22 mouse cellular contexts compared by ENCODE assay signal in genomic region chr5:98561301-98561700, GRCm38 (mm10). TPM values are rescaled to one million over a fixed set of nuclear protein-coding genes. Genes with fewer than 3 reads are reported as not detected.
DNase-seq lines count a peak whose midpoint lies in the region; ATAC-seq and TF ChIP-seq lines count a peak whose summit lies in the region.
"Had no signal": no experiment of that assay in that cellular context is flagged by ENCODE, and none has a peak within 500 bp of the region (broad histone marks: within the 10 kb centered on the region; RNA-seq: fewer than 3 reads in every experiment).

No protein-coding gene starts in this region.

- no peak overlapping the region for H3K9ac ChIP-seq in hindbrain, embryonic 12.5 days
- no peak overlapping the region for H3K9ac ChIP-seq in hindbrain, embryonic 16.5 days (ENCODE audit: low read depth, low read length)
- H3K9ac ChIP-seq in forebrain, postnatal 0 days: no peak overlapping the region

- H3K4me3 ChIP-seq in hindbrain, embryonic 12.5 days: no peak overlapping the region
- no peak overlapping the region for H3K4me3 ChIP-seq in hindbrain, embryonic 16.5 days (ENCODE audit: low read length)
- H3K4me3 ChIP-seq in forebrain, postnatal 0 days (ENCODE audit: low read depth, low read length): no peak overlapping the region
- no peak overlapping the region for H3K4me3 ChIP-seq in gastrocnemius, adult 2 months
- H3K4me3 ChIP-seq: heart, embryonic 10.5 days had no signal

- 34% methylated on average over 4 of the region's 4 CpGs for WGBS in hindbrain, embryonic 12.5 days
- WGBS in hindbrain, embryonic 16.5 days: 26% methylated on average over 4 of the region's 4 CpGs
- 19% methylated on average over 4 of the region's 4 CpGs for WGBS in forebrain, postnatal 0 days

- TF ChIP-seq CTCF in forebrain, postnatal 0 days (IDR thresholded peaks at IDR 0.05; ENCODE audit: low read depth): no peak
- TF ChIP-seq CTCF in gastrocnemius, adult 2 months (IDR thresholded peaks at IDR 0.05): no peak

- no peak overlapping the region for H3K4me2 ChIP-seq in hindbrain, embryonic 12.5 days (replicated peaks)
- H3K4me2 ChIP-seq in hindbrain, embryonic 16.5 days (ENCODE audit: low read length): no peak overlapping the region
- no peak overlapping the region for H3K4me2 ChIP-seq in forebrain, postnatal 0 days (ENCODE audit: low read depth)

- intact Hi-C loops in heart, postnatal 25 days (cut with DNase I): no loop called here
- intact Hi-C loops in gastrocnemius, adult 2 months (cut with DNase I): no loop called here

- DNase-seq in retina, postnatal 1 day: peak; percentile 50
- no peak for DNase-seq in retina, embryonic 14.5 days (ENCODE audit: low spot score)
- no peak for DNase-seq in forebrain, postnatal 0 days
- no peak for DNase-seq in heart, postnatal 25 days (ENCODE audit: low spot score)
- DNase-seq in gastrocnemius, adult 2 months: no peak
- DNase-seq: cerebellum, adult 11-12 months; cerebellum, postnatal 36 days; gastrocnemius, postnatal 25 days; heart, postnatal 14 days; layer of hippocampus, adult 9-11 months; lung, postnatal 14 days; thymus, postnatal 25 days had no signal

- no peaks in the 10 kb centered on the region for H3K9me3 ChIP-seq in hindbrain, embryonic 12.5 days (replicated peaks)
- no peaks in the 10 kb centered on the region for H3K9me3 ChIP-seq in hindbrain, embryonic 16.5 days (ENCODE audit: control insufficient read depth, low read length)
- no peaks in the 10 kb centered on the region for H3K9me3 ChIP-seq in forebrain, postnatal 0 days (ENCODE audit: low read length)
- H3K9me3 ChIP-seq: heart, embryonic 10.5 days had no signal

- H3K27ac ChIP-seq in hindbrain, embryonic 12.5 days: no peak overlapping the region
- no peak overlapping the region for H3K27ac ChIP-seq in hindbrain, embryonic 16.5 days (ENCODE audit: low read depth, low read length)
- H3K27ac ChIP-seq in forebrain, postnatal 0 days (ENCODE audit: low read depth, low read length): no peak overlapping the region
- H3K27ac ChIP-seq in gastrocnemius, adult 2 months: no peak overlapping the region
- H3K27ac ChIP-seq: heart, embryonic 10.5 days had no signal

- H3K36me3 ChIP-seq in hindbrain, embryonic 12.5 days: no peaks in the 10 kb centered on the region
- no peaks in the 10 kb centered on the region for H3K36me3 ChIP-seq in hindbrain, embryonic 16.5 days (ENCODE audit: control insufficient read depth, insufficient read depth, low read length)
- H3K36me3 ChIP-seq in forebrain, postnatal 0 days (ENCODE audit: insufficient read depth): no peaks in the 10 kb centered on the region
- H3K36me3 ChIP-seq: heart, embryonic 10.5 days had no signal

- H3K4me1 ChIP-seq in hindbrain, embryonic 12.5 days: peaks cover 6% of the 10 kb centered on the region
- no peaks in the 10 kb centered on the region for H3K4me1 ChIP-seq in hindbrain, embryonic 16.5 days (ENCODE audit: control insufficient read depth, insufficient read depth, low read depth, low read length)
- H3K4me1 ChIP-seq in forebrain, postnatal 0 days (ENCODE audit: insufficient read depth): no peaks in the 10 kb centered on the region
- H3K4me1 ChIP-seq: heart, embryonic 10.5 days had no signal

- no peaks in the 10 kb centered on the region for H3K27me3 ChIP-seq in hindbrain, embryonic 12.5 days
- no peaks in the 10 kb centered on the region for H3K27me3 ChIP-seq in hindbrain, embryonic 16.5 days (replicated peaks; ENCODE audit: control insufficient read depth, insufficient read depth, low read length)
- H3K27me3 ChIP-seq in forebrain, postnatal 0 days (ENCODE audit: insufficient read depth, low read length): no peaks in the 10 kb centered on the region

- peak; percentile 59; the same call in 1 of the 2 replicates for ATAC-seq in hindbrain, embryonic 12.5 days (ENCODE audit: low FRiP score)
- ATAC-seq in hindbrain, embryonic 16.5 days: no peak
- ATAC-seq in forebrain, postnatal 0 days: peak; percentile 6; the same call in 1 of the 2 replicates

RNA-seq across cellular contexts. Expression of gene Gm11111, which starts 8.8 kb away (rescaled TPM):
- not detected in 2 replicates for polyA plus RNA-seq in hindbrain, embryonic 12.5 days (2016; fragmentation: Nextera tagmentation; extraction: Ambion mirVana)
- not detected in 2 replicates for polyA plus RNA-seq in hindbrain, embryonic 16.5 days (2015; fragmentation: Nextera tagmentation; extraction: Ambion mirVana)
- not detected in 2 replicates for total RNA-seq in forebrain, postnatal 0 days (2014; rRNA removed)
- polyA plus RNA-seq in forebrain, postnatal 0 days (2015; fragmentation: Nextera tagmentation; extraction: Ambion mirVana): not detected in 2 replicates
- not detected for total RNA-seq in heart, postnatal 25 days (2021)
- total RNA-seq in gastrocnemius, adult 2 months (2021): not detected
- total RNA-seq: gastrocnemius, postnatal 25 days; heart, postnatal 14 days; left cerebral cortex, postnatal 10 days had no signal
- polyA plus RNA-seq: embryonic facial prominence, embryonic 14.5 days; heart, embryonic 10.5 days; intestine, embryonic 14.5 days; limb, embryonic 14.5 days; liver, embryonic 16.5 days; neural tube, embryonic 11.5 days; stomach, embryonic 14.5 days had no signal
